Mouse (Mus musculus) olfactory bulb, adult 2 months (tissue): ENCODE measurements around the gene Thap4.

ENCODE experiments used
- CTCF ChIP-seq: fragments of 200-500 bp; IDR thresholded peaks from 2 replicates; pipeline ENCODE4 v1.5.1; 2012; ENCODE audit warnings: low read depth, mild to moderate bottlenecking, low read length, moderate library complexity; ENCODE audit not compliant: insufficient read depth
- POLR2A ChIP-seq: fragments of 200-500 bp; IDR thresholded peaks from 2 replicates; pipeline ENCODE4 v1.6.1; 2012; ENCODE audit warnings: mild to moderate bottlenecking, low read depth, low read length, moderate library complexity; ENCODE audit not compliant: insufficient read depth

DNA sequence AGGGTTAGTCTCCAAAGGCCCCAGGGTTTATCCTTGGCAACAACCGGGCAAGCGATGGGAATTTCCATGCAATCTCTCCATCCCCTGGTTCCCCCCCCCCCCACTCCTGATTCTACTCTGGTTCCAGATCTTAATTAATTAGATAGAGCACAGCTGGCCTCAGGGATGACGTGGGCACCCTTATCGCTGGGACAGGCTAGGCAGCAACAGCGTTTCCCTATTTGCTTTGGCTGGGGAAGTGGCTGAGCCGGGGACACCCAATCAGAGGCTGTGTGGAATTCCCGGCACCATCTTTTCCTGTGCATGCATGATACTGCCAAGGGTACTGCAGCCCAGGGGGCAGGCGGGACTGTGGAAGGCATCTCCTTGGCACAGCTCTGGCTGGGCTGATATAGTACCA is 66.5 kb downstream of the Thap4 start:
- TF ChIP-seq CTCF (no peak), POLR2A (no peak)
